Mouse (Mus musculus) right cerebral cortex, postnatal 25 days (tissue): ENCODE measurements at regions not wholly inside any gene's neighbourhood (a gene's known extent, or its start where the extent isn't known, plus 50 kb on each side); places are given as distances from the start of the nearest gene placed in this dataset.

ENCODE experiments used
- DNase-seq: peaks from one replicate; pipeline ENCODE4 v3.0.0; 2022

- no peak for DNase-seq
Observed at GRCm38 (mm10) chr1:193552348-193552747, 182.2 kb upstream of the Camk1g start.

GRCm38 (mm10) chr1:193551340-193551739 lies 181.2 kb upstream of the Camk1g start:
- no peak for DNase-seq

GRCm38 (mm10) chr1:193550761-193551160 lies 180.7 kb upstream of the Camk1g start:
- no peak for DNase-seq

- DNase-seq: no peak
Observed at GRCm38 (mm10) chr1:193547356-193547755, 177.3 kb upstream of the Camk1g start.

GRCm38 (mm10) chr1:193546044-193546432 lies 175.9 kb upstream of the Camk1g start:
- DNase-seq: no peak

- no peak for DNase-seq
Observed at GRCm38 (mm10) chr1:193545406-193546043, 175.4 kb upstream of the Camk1g start.

GRCm38 (mm10) chr1:193544804-193545203 lies 174.7 kb upstream of the Camk1g start:
- DNase-seq: no peak

GRCm38 (mm10) chr1:193543834-193544233 lies 173.7 kb upstream of the Camk1g start:
- no peak for DNase-seq

- DNase-seq: no peak
Observed at GRCm38 (mm10) chr1:193543284-193543683, 173.2 kb upstream of the Camk1g start.

- no peak for DNase-seq
Observed at GRCm38 (mm10) chr1:193541934-193542580, 172.0 kb upstream of the Camk1g start.

- DNase-seq: no peak
Observed at GRCm38 (mm10) chr1:193541281-193541680, 171.2 kb upstream of the Camk1g start.

GRCm38 (mm10) chr1:193540486-193540885 lies 170.4 kb upstream of the Camk1g start:
- DNase-seq: no peak

GRCm38 (mm10) chr1:193539261-193539660 lies 169.2 kb upstream of the Camk1g start:
- no peak for DNase-seq

GRCm38 (mm10) chr1:193538425-193538824 lies 168.3 kb upstream of the Camk1g start:
- DNase-seq: no peak

GRCm38 (mm10) chr1:193537616-193538015 lies 167.5 kb upstream of the Camk1g start:
- no peak for DNase-seq

- no peak for DNase-seq
Observed at GRCm38 (mm10) chr1:193536552-193536951, 166.5 kb upstream of the Camk1g start.

- no peak for DNase-seq
Observed at GRCm38 (mm10) chr1:193534449-193534848, 164.4 kb upstream of the Camk1g start.

- DNase-seq: no peak
Observed at GRCm38 (mm10) chr1:193526501-193526900, 156.4 kb upstream of the Camk1g start.

- no peak for DNase-seq
Observed at GRCm38 (mm10) chr1:193522007-193522406, 151.9 kb upstream of the Camk1g start.

GRCm38 (mm10) chr1:193518840-193519239 lies 148.7 kb upstream of the Camk1g start:
- no peak for DNase-seq

- no peak for DNase-seq
Observed at GRCm38 (mm10) chr1:193517968-193518367, 147.9 kb upstream of the Camk1g start.

GRCm38 (mm10) chr1:193517293-193517692 lies 147.2 kb upstream of the Camk1g start:
- no peak for DNase-seq

- DNase-seq: no peak
Observed at GRCm38 (mm10) chr1:193516395-193516794, 146.3 kb upstream of the Camk1g start.

GRCm38 (mm10) chr1:193513929-193514710 lies 144.0 kb upstream of the Camk1g start:
- no peak for DNase-seq
